ENCODE assay signal across 3 mouse cellular contexts in genomic region chr7:4581481-4581880, GRCm38 (mm10). TPM values are rescaled to one million over a fixed set of nuclear protein-coding genes. Genes with fewer than 3 reads are reported as not detected.
"Had no signal": no experiment of that assay in that cellular context is flagged by ENCODE, and none has a peak within 500 bp of the region (broad histone marks: within the 10 kb centered on the region; RNA-seq: fewer than 3 reads in every experiment).

No protein-coding gene starts in this region.

RNA-seq across cellular contexts. Expression of gene Ptprh, which starts 22.4 kb away (rescaled TPM):
- total RNA-seq: megakaryocyte-erythroid progenitor cell, adult 5-6 weeks had no signal

RNA-seq across cellular contexts. Expression of gene Syt5, which starts 34.1 kb away (rescaled TPM):
- total RNA-seq: liver, adult 2 months had no signal

RNA-seq across cellular contexts. Expression of gene Tnni3, which starts 57.5 kb away (rescaled TPM):
- total RNA-seq: left cerebral cortex, postnatal 10 days; liver, adult 2 months had no signal
